13 mouse cellular contexts compared by ENCODE assay signal in the genomic region with DNA sequence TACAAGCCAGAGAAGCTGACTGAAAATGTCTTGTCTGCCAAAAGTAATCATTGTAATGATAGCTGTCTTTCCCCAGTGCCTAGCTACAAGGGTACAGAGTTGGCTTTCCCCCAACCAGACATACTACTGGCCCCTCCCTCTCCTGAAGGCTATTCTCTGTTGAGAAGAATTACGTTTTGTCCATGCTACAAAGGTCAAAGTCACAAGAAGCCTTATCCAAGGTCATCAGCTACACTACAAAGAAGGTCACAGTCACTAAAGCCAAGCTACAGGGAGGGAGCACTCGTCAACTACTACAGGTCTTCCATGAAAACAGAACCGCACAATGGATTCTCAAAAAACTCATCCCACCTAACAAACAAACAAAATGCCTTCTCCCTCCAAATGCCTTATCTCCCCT. TPM values are rescaled to one million over a fixed set of nuclear protein-coding genes. Genes with fewer than 3 reads are reported as not detected.
A peak's percentile ranks its signal among the peaks of the same experiment; 100 is the strongest.
DNase-seq lines count a peak whose midpoint lies in the region; ATAC-seq and TF ChIP-seq lines count a peak whose summit lies in the region.
"Had no signal": no experiment of that assay in that cellular context is flagged by ENCODE, and none has a peak within 500 bp of the region (broad histone marks: within the 10 kb centered on the region; RNA-seq: fewer than 3 reads in every experiment).

No protein-coding gene starts in this region.

- DNase-seq in embryonic facial prominence, embryonic 14.5 days (ENCODE audit: low spot score) = no peak
- DNase-seq in embryonic facial prominence, embryonic 10.5 days (ENCODE audit: low spot score) = no peak
- DNase-seq in lung, postnatal 25 days (ENCODE audit: low spot score) = no peak
- DNase-seq in heart, postnatal 0 days (ENCODE audit: low spot score) = no peak
- no peak for DNase-seq in urinary bladder, postnatal 10 days (ENCODE audit: low spot score)
- DNase-seq: forebrain, postnatal 0 days had no signal

- H3K4me2 ChIP-seq in embryonic facial prominence, embryonic 14.5 days (ENCODE audit: low read depth, low read length) = no peak overlapping the region
- no peak overlapping the region for H3K4me2 ChIP-seq in intestine, embryonic 15.5 days (replicated peaks)
- no peak overlapping the region for H3K4me2 ChIP-seq in intestine, postnatal 0 days (replicated peaks; ENCODE audit: low read depth)
- no peak overlapping the region for H3K4me2 ChIP-seq in lung, embryonic 16.5 days (ENCODE audit: low read depth, low read length)
- no peak overlapping the region for H3K4me2 ChIP-seq in heart, postnatal 0 days (ENCODE audit: low read depth, low read length)
- H3K4me2 ChIP-seq: limb, embryonic 13.5 days had no signal

- TF ChIP-seq EP300 in heart, postnatal 0 days (IDR thresholded peaks at IDR 0.05; ENCODE audit: low read depth) = no peak

- no peak for TF ChIP-seq CTCF in intestine, postnatal 0 days (IDR thresholded peaks at IDR 0.05; ENCODE audit: low read depth)
- no peak for TF ChIP-seq CTCF in heart, postnatal 0 days (IDR thresholded peaks at IDR 0.05; ENCODE audit: low read depth)

- H3K27ac ChIP-seq in embryonic facial prominence, embryonic 14.5 days (replicated peaks; ENCODE audit: low read depth, low read length) = peak overlapping the region; percentile 44; the same call in 1 of the 2 replicates
- no peak overlapping the region for H3K27ac ChIP-seq in embryonic facial prominence, embryonic 10.5 days (replicated peaks)
- 0 out of 2 replicates have a peak overlapping the region, but pooled peaks have one; percentile 18 for H3K27ac ChIP-seq in intestine, embryonic 15.5 days
- H3K27ac ChIP-seq in intestine, postnatal 0 days (ENCODE audit: low read depth, low read length) = no peak overlapping the region
- H3K27ac ChIP-seq in lung, embryonic 16.5 days (ENCODE audit: low read length) = peak overlapping the region; percentile 76
- H3K27ac ChIP-seq in heart, postnatal 0 days (ENCODE audit: low read depth) = peak overlapping the region; percentile 80
- H3K27ac ChIP-seq: hindbrain, embryonic 10.5 days had no signal

- H3K36me3 ChIP-seq in embryonic facial prominence, embryonic 14.5 days (ENCODE audit: control insufficient read depth, insufficient read depth, low read length) = no peaks in the 10 kb centered on the region
- H3K36me3 ChIP-seq in embryonic facial prominence, embryonic 10.5 days (replicated peaks) = peaks cover 16% of the 10 kb centered on the region
- no peaks in the 10 kb centered on the region for H3K36me3 ChIP-seq in intestine, embryonic 15.5 days
- no peaks in the 10 kb centered on the region for H3K36me3 ChIP-seq in intestine, postnatal 0 days (ENCODE audit: control insufficient read depth, insufficient read depth)
- no peaks in the 10 kb centered on the region for H3K36me3 ChIP-seq in lung, embryonic 16.5 days (ENCODE audit: control insufficient read depth, insufficient read depth, low read length)
- H3K36me3 ChIP-seq in heart, postnatal 0 days (replicated peaks; ENCODE audit: control insufficient read depth, insufficient read depth, low read length) = no peaks in the 10 kb centered on the region

- 77% methylated on average over 3 of the region's 3 CpGs for WGBS in embryonic facial prominence, embryonic 14.5 days
- 77% methylated on average over 3 of the region's 3 CpGs for WGBS in embryonic facial prominence, embryonic 10.5 days
- WGBS in intestine, embryonic 15.5 days = 76% methylated on average over 3 of the region's 3 CpGs
- 70% methylated on average over 3 of the region's 3 CpGs for WGBS in intestine, postnatal 0 days
- WGBS in lung, embryonic 16.5 days = 60% methylated on average over 3 of the region's 3 CpGs
- WGBS in heart, postnatal 0 days = 53% methylated on average over 3 of the region's 3 CpGs

- no peak overlapping the region for H3K9ac ChIP-seq in embryonic facial prominence, embryonic 14.5 days (ENCODE audit: low read depth, low read length)
- no peak overlapping the region for H3K9ac ChIP-seq in intestine, embryonic 15.5 days
- H3K9ac ChIP-seq in intestine, postnatal 0 days (ENCODE audit: low read depth, low read length) = no peak overlapping the region
- H3K9ac ChIP-seq in lung, embryonic 16.5 days (ENCODE audit: low read length) = no peak overlapping the region
- no peak overlapping the region for H3K9ac ChIP-seq in heart, postnatal 0 days (replicated peaks; ENCODE audit: low read depth, low read length)
- H3K9ac ChIP-seq: forebrain, postnatal 0 days; limb, embryonic 13.5 days had no signal

- no peaks in the 10 kb centered on the region; the same call in 1 of the 2 replicates for H3K4me1 ChIP-seq in embryonic facial prominence, embryonic 14.5 days (ENCODE audit: control insufficient read depth, insufficient read depth, low read length)
- H3K4me1 ChIP-seq in embryonic facial prominence, embryonic 10.5 days = peaks cover 12% of the 10 kb centered on the region
- 0 out of 2 replicates have a peak, but pooled peaks cover 3% of the 10 kb centered on the region for H3K4me1 ChIP-seq in intestine, embryonic 15.5 days (replicated peaks)
- H3K4me1 ChIP-seq in intestine, postnatal 0 days (replicated peaks; ENCODE audit: control insufficient read depth, insufficient read depth, low read length) = no peaks in the 10 kb centered on the region
- peaks cover 14% of the 10 kb centered on the region for H3K4me1 ChIP-seq in lung, embryonic 16.5 days (replicated peaks; ENCODE audit: control insufficient read depth, insufficient read depth, low read length)
- H3K4me1 ChIP-seq in heart, postnatal 0 days (ENCODE audit: control insufficient read depth, insufficient read depth) = peaks cover 15% of the 10 kb centered on the region; the same call in 1 of the 2 replicates

- H3K4me3 ChIP-seq in embryonic facial prominence, embryonic 14.5 days (ENCODE audit: low read depth, low read length) = no peak overlapping the region
- no peak overlapping the region for H3K4me3 ChIP-seq in embryonic facial prominence, embryonic 10.5 days
- no peak overlapping the region for H3K4me3 ChIP-seq in intestine, embryonic 15.5 days (replicated peaks)
- no peak overlapping the region for H3K4me3 ChIP-seq in intestine, postnatal 0 days (ENCODE audit: low read depth, low read length)
- no peak overlapping the region for H3K4me3 ChIP-seq in lung, embryonic 16.5 days (ENCODE audit: low read length)
- H3K4me3 ChIP-seq in heart, postnatal 0 days (ENCODE audit: low read depth, low read length) = no peak overlapping the region
- H3K4me3 ChIP-seq: hindbrain, embryonic 10.5 days; limb, embryonic 13.5 days; megakaryocyte, embryonic 14.5 days had no signal

- ATAC-seq in embryonic facial prominence, embryonic 14.5 days (ENCODE audit: low read depth) = no peak
- ATAC-seq in intestine, embryonic 15.5 days = no peak
- no peak for ATAC-seq in intestine, postnatal 0 days
- no peak for ATAC-seq in lung, embryonic 16.5 days (ENCODE audit: low read depth)
- ATAC-seq in heart, postnatal 0 days (ENCODE audit: insufficient read depth, low read depth) = no peak
- ATAC-seq: forebrain, postnatal 0 days; Patski had no signal

- H3K27me3 ChIP-seq in embryonic facial prominence, embryonic 14.5 days (replicated peaks; ENCODE audit: control insufficient read depth, insufficient read depth, low read length) = no peaks in the 10 kb centered on the region
- H3K27me3 ChIP-seq in embryonic facial prominence, embryonic 10.5 days (replicated peaks; ENCODE audit: low read depth, poor library complexity, severe bottlenecking) = no peaks in the 10 kb centered on the region
- H3K27me3 ChIP-seq in intestine, embryonic 15.5 days (replicated peaks) = no peaks in the 10 kb centered on the region
- no peaks in the 10 kb centered on the region for H3K27me3 ChIP-seq in intestine, postnatal 0 days (replicated peaks; ENCODE audit: control insufficient read depth, insufficient read depth, low read length)
- no peaks in the 10 kb centered on the region for H3K27me3 ChIP-seq in lung, embryonic 16.5 days (ENCODE audit: control insufficient read depth, insufficient read depth, low read depth, low read length)
- H3K27me3 ChIP-seq in heart, postnatal 0 days (ENCODE audit: control insufficient read depth, insufficient read depth, low read length) = no peaks in the 10 kb centered on the region
- H3K27me3 ChIP-seq: limb, embryonic 13.5 days; Patski had no signal

- H3K9me3 ChIP-seq in embryonic facial prominence, embryonic 14.5 days (ENCODE audit: control insufficient read depth, low read length) = no peaks in the 10 kb centered on the region
- H3K9me3 ChIP-seq in embryonic facial prominence, embryonic 10.5 days = 0 out of 2 replicates have a peak, but pooled peaks cover 4% of the 10 kb centered on the region
- no peaks in the 10 kb centered on the region for H3K9me3 ChIP-seq in intestine, embryonic 15.5 days
- no peaks in the 10 kb centered on the region for H3K9me3 ChIP-seq in intestine, postnatal 0 days (ENCODE audit: control insufficient read depth)
- no peaks in the 10 kb centered on the region for H3K9me3 ChIP-seq in lung, embryonic 16.5 days (ENCODE audit: control insufficient read depth, low read length)
- H3K9me3 ChIP-seq in heart, postnatal 0 days (replicated peaks; ENCODE audit: control insufficient read depth, low read length) = 0 out of 2 replicates have a peak, but pooled peaks cover 3% of the 10 kb centered on the region

RNA-seq across cellular contexts. Expression of gene Macf1, which starts 49.7 kb away (rescaled TPM):
- polyA plus RNA-seq in embryonic facial prominence, embryonic 14.5 days (2014; fragmentation: Nextera tagmentation; extraction: Ambion mirVana) = 70.5 and 80.5 TPM in 2 replicates
- 46.0 and 47.4 TPM in 2 replicates for polyA plus RNA-seq in embryonic facial prominence, embryonic 10.5 days (2016; fragmentation: Nextera tagmentation; extraction: Ambion mirVana)
- polyA plus RNA-seq in intestine, embryonic 15.5 days (2015; fragmentation: Nextera tagmentation; extraction: Ambion mirVana) = 28.0 and 28.9 TPM in 2 replicates
- 17.3 and 22.8 TPM in 2 replicates for polyA plus RNA-seq in intestine, postnatal 0 days (2015; fragmentation: Nextera tagmentation; extraction: Ambion mirVana)
- polyA plus RNA-seq in lung, embryonic 16.5 days (2015; fragmentation: Nextera tagmentation; extraction: Ambion mirVana) = 77.8 and 89.5 TPM in 2 replicates
- 236 and 250 TPM in 2 replicates for total RNA-seq in heart, postnatal 0 days (2014; rRNA removed; ENCODE audit: low replicate concordance)
- polyA plus RNA-seq in heart, postnatal 0 days (2015; fragmentation: Nextera tagmentation; extraction: Ambion mirVana) = 40.2 and 41.4 TPM in 2 replicates

Comparison
In these comparisons a context has a peak if more than half of its experiments do, and no peak if none do; other contexts are left out.
1. H3K27ac ChIP-seq: peak in embryonic facial prominence, embryonic 14.5 days (single experiment), intestine, embryonic 15.5 days (single experiment), lung, embryonic 16.5 days (single experiment) and heart, postnatal 0 days (single experiment); none in embryonic facial prominence, embryonic 10.5 days (single experiment) and intestine, postnatal 0 days (single experiment).